Mouse (Mus musculus) cerebellum, adult 2 months (tissue): Measurements from ENCODE around the gene Pdxk. TPM values are rescaled to one million over a fixed set of nuclear protein-coding genes. Genes with fewer than 3 reads are reported as not detected.

Source experiments
- DNase-seq, 2 experiments: peaks; one replicate each; pipeline ENCODE4 v3.0.0; 2021
- H3K27ac ChIP-seq: fragments of 200-500 bp; 2 replicates; pipeline ENCODE4 v1.5.1; 2012; ENCODE audit warnings: low read length, control low read depth, inconsistent platforms; ENCODE audit not compliant: insufficient read depth
- H3K27me3 ChIP-seq: fragments of 200-500 bp; 2 replicates; pipeline ENCODE4 v1.6.1; 2012; ENCODE audit warnings: inconsistent platforms, mild to moderate bottlenecking, low read length, moderate library complexity; ENCODE audit not compliant: control insufficient read depth, insufficient read depth
- H3K4me1 ChIP-seq: fragments of 200-500 bp; 2 replicates; pipeline ENCODE4 v1.6.1; 2011; ENCODE audit warnings: low read length; ENCODE audit not compliant: control insufficient read depth, insufficient read depth
- H3K4me3 ChIP-seq: fragments of 200-500 bp; replicated peaks from 2 replicates; pipeline ENCODE3; 2011; ENCODE audit warnings: mild to moderate bottlenecking, low read depth, low read length, control low read depth; ENCODE audit not compliant: insufficient read depth
- CTCF ChIP-seq: fragments of 200-500 bp; IDR thresholded peaks from 2 replicates; pipeline ENCODE4 v1.5.1; 2011; ENCODE audit warnings: low read depth, mild to moderate bottlenecking, control low read depth, low read length, moderate library complexity, borderline replicate concordance; ENCODE audit not compliant: insufficient read depth
- POLR2A ChIP-seq: fragments of 200-500 bp; IDR thresholded peaks from 2 replicates; pipeline ENCODE4 v1.6.1; 2011; ENCODE audit warnings: low read length, control low read depth, borderline replicate concordance; ENCODE audit not compliant: insufficient read depth
- WGBS: fragments of 180-500 bp; shearing (Covaris S2); methylation state at CpG from one replicate; pipeline ENCODE4 v1.1.7; 2018; 5-methylcytosine and 5-hydroxymethylcytosine counted together
- polyA plus RNA-seq: library from polyadenylated mRNA; depleted of rRNA; stranded (reverse); fragments of >200 nt; gene quantifications from 2 replicates; pipeline ENCODE4 v1.2.3, GENCODE M21; 2012

The Pdxk gene
- polyA plus RNA-seq, 1 experiment, result 82.0 TPM

- H3K27ac ChIP-seq, result no peak overlapping the region; the same call in 1 of the 2 replicates
- peaks cover 32% of the 10 kb centered on the region for H3K4me1 ChIP-seq
- no peaks in the 10 kb centered on the region for H3K27me3 ChIP-seq
- TF ChIP-seq CTCF, result no peak
- no peak for TF ChIP-seq POLR2A
- DNase-seq, result no peak
- 8% methylated on average over 13 of the region's 13 CpGs for WGBS
- no peak overlapping the region for H3K4me3 ChIP-seq
Measured at GRCm38 (mm10) chr10:78456696-78457095, 8.1 kb downstream of the Pdxk start.

GRCm38 (mm10) chr10:78452641-78453040 is 12.1 kb downstream of the Pdxk start:
- no peak for DNase-seq
- no peaks in the 10 kb centered on the region for H3K27me3 ChIP-seq
- TF ChIP-seq CTCF (no peak), POLR2A (no peak)
- peaks cover 8% of the 10 kb centered on the region for H3K4me1 ChIP-seq
- peak overlapping the region; percentile 71; the same call in 1 of the 2 replicates for H3K27ac ChIP-seq
- 43% methylated on average over 4 of the region's 4 CpGs for WGBS
- H3K4me3 ChIP-seq, result no peak overlapping the region

- WGBS, result 91% methylated on average over 5 of the region's 5 CpGs
- TF ChIP-seq CTCF, result no peak
- no peak for TF ChIP-seq POLR2A
- H3K4me3 ChIP-seq, result no peak overlapping the region
- DNase-seq, result no peak
- 0 out of 2 replicates have a peak, but pooled peaks cover 2% of the 10 kb centered on the region for H3K4me1 ChIP-seq
- no peak overlapping the region for H3K27ac ChIP-seq
- no peaks in the 10 kb centered on the region for H3K27me3 ChIP-seq
Measured at GRCm38 (mm10) chr10:78450761-78451160, 14.0 kb downstream of the Pdxk start.

- TF ChIP-seq CTCF (no peak), POLR2A (no peak)
- H3K4me1 ChIP-seq, result no peaks in the 10 kb centered on the region
- no peak overlapping the region for H3K27ac ChIP-seq
- no peaks in the 10 kb centered on the region for H3K27me3 ChIP-seq
- H3K4me3 ChIP-seq, result no peak overlapping the region
- WGBS, result 76% methylated on average over 3 of the region's 3 CpGs
- no peak for DNase-seq
Measured at GRCm38 (mm10) chr10:78447396-78447795, 17.4 kb downstream of the Pdxk start.

- Histone ChIP-seq H3K4me1 (peaks cover 7% of the 10 kb centered on the region), H3K27me3 (no peaks in the 10 kb centered on the region), H3K4me3 (no peak overlapping the region), H3K27ac (no peak overlapping the region)
- 95% methylated on average over 3 of the region's 3 CpGs for WGBS
- TF ChIP-seq CTCF (no peak), POLR2A (no peak)
- no peak for DNase-seq
Measured at GRCm38 (mm10) chr10:78446195-78446594, 18.6 kb downstream of the Pdxk start.

GRCm38 (mm10) chr10:78442292-78442691 is 22.5 kb downstream of the Pdxk start:
- TF ChIP-seq CTCF, result no peak
- TF ChIP-seq POLR2A, result no peak
- 61% methylated on average over 3 of the region's 3 CpGs for WGBS
- no peak for DNase-seq
- 0 out of 2 replicates have a peak overlapping the region, but pooled peaks have one; percentile 11 for H3K27ac ChIP-seq
- H3K27me3 ChIP-seq, result no peaks in the 10 kb centered on the region
- H3K4me3 ChIP-seq, result no peak overlapping the region
- H3K4me1 ChIP-seq, result peaks cover 10% of the 10 kb centered on the region

- 38% methylated on average over 5 of the region's 5 CpGs for WGBS
- no peak for TF ChIP-seq POLR2A
- TF ChIP-seq CTCF, result no peak
Measured at GRCm38 (mm10) chr10:78441606-78442005, 23.2 kb downstream of the Pdxk start.

GRCm38 (mm10) chr10:78440812-78441211 is 24.0 kb downstream of the Pdxk start:
- Histone ChIP-seq H3K27ac (no peak overlapping the region), H3K4me1 (peaks cover 10% of the 10 kb centered on the region), H3K27me3 (no peaks in the 10 kb centered on the region), H3K4me3 (no peak overlapping the region)
- 57% methylated on average over 9 of the region's 9 CpGs for WGBS
- no peak for DNase-seq
- peak; percentile 72 for TF ChIP-seq CTCF
- TF ChIP-seq POLR2A, result no peak

More at GRCm38 (mm10) chr10:78441606-78442005, 23.2 kb downstream of the Pdxk start:
- no peaks in the 10 kb centered on the region for H3K27me3 ChIP-seq
- DNase-seq, result no peak
- H3K27ac ChIP-seq, result no peak overlapping the region
- H3K4me1 ChIP-seq, result peaks cover 10% of the 10 kb centered on the region
- no peak overlapping the region for H3K4me3 ChIP-seq
